Mouse (Mus musculus): ENCODE data around the gene Tbc1d7. TPM values are rescaled to one million over a fixed set of nuclear protein-coding genes. Genes with fewer than 3 reads are reported as not detected.

Tbc1d7 gene
- polyA plus RNA-seq, 1 experiment from 2014 or later: 49.9 TPM

DNA sequence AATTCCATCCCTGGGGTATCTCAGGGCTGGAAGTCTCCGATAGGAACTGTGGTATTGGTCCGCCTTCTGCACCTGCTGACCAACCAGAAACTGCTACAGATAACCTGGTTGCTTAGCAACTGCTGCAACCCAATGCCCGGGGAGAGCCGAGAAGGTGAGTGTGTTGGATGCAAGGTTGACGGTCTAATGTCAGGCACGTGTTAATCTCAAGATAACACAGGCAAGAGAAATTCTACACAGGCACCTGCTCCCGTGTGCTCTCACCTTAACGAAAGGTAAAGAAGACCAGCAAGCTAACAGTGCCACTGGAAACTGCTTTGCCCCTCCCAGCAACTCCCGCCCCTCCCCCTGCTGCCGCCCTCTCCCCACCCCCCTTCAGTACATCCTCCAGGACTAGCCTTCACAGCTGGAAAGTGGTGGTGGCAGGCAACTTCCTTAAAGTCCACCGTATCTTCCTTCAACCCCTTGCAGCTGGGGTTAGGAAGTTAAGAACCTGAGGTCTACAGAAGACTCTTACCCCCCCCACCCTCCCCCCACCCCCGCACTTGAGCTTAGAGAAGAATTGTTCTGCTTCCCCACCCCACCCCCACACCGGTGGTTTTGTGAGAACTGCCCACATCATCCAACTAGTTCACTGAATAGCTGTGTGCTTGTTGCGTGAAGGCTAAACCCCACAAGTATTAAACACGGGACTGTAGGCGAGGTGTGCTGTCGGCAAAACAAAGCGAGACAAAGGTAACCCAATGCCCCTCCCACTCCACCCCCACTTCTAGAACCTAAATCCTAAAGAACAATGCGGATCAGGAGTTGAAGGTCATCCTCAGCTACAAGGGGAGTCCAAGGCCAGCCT lies 44.1 kb upstream of the Tbc1d7 start:
- no peaks in the 10 kb centered on the region for H3K27me3 ChIP-seq (ENCODE audit: insufficient read depth, low read length)
- TF ChIP-seq CTCF (IDR thresholded peaks at IDR 0.05; ENCODE audit: low read depth): no peak
- WGBS: 21% methylated on average over 19 of the region's 19 CpGs
- ATAC-seq (ENCODE audit: insufficient read depth) (no peak), DNase-seq (no peak)
- peak overlapping the region; percentile 67 for H3K27ac ChIP-seq (ENCODE audit: low read depth)
- peaks cover 14% of the 10 kb centered on the region; the same call in 1 of the 2 replicates for H3K4me1 ChIP-seq (ENCODE audit: insufficient read depth)
- H3K4me3 ChIP-seq (ENCODE audit: low read depth, low read length): no peak overlapping the region
- H3K9me3 ChIP-seq (ENCODE audit: low read depth, low read length): no peaks in the 10 kb centered on the region
- peak overlapping the region; percentile 27; the same call in 1 of the 2 replicates for H3K4me2 ChIP-seq
- no peaks in the 10 kb centered on the region for H3K36me3 ChIP-seq (ENCODE audit: insufficient read depth)
- no peak overlapping the region for H3K9ac ChIP-seq

DNA sequence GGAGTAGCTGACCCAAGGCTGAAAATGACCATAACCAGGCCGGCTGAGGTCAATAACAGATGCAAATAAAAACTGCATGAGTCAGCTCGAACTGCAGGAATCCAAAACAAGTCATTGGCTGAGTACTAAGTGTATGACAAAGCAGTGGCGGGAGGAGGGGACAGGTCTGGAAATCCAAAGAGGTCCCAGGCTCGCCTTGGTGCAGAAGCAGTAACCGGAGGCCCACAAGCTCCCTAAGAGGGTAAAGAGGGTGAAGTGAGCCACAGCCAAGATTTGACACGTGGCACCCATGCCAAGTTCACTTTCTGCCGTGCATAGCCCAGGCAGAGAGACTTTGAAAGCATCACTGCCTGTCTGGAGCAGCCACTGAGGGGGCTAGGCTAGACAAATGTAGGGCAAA lies 41.0 kb upstream of the Tbc1d7 start:
- 40% methylated on average over 7 of the region's 7 CpGs for WGBS
- no peak overlapping the region for H3K9ac ChIP-seq
- ATAC-seq (ENCODE audit: insufficient read depth) (no peak), DNase-seq (no peak)
- H3K36me3 ChIP-seq (ENCODE audit: insufficient read depth): no peaks in the 10 kb centered on the region
- H3K4me1 ChIP-seq (ENCODE audit: insufficient read depth): peaks cover 19% of the 10 kb centered on the region; the same call in 1 of the 2 replicates
- no peaks in the 10 kb centered on the region for H3K27me3 ChIP-seq (ENCODE audit: insufficient read depth, low read length)
- H3K9me3 ChIP-seq (ENCODE audit: low read depth, low read length): no peaks in the 10 kb centered on the region
- no peak overlapping the region for H3K4me2 ChIP-seq
- no peak overlapping the region for H3K4me3 ChIP-seq (ENCODE audit: low read depth, low read length)
- no peak for TF ChIP-seq CTCF (IDR thresholded peaks at IDR 0.05; ENCODE audit: low read depth)
- H3K27ac ChIP-seq (ENCODE audit: low read depth): peak overlapping the region; percentile 55; the same call in 1 of the 2 replicates

DNA sequence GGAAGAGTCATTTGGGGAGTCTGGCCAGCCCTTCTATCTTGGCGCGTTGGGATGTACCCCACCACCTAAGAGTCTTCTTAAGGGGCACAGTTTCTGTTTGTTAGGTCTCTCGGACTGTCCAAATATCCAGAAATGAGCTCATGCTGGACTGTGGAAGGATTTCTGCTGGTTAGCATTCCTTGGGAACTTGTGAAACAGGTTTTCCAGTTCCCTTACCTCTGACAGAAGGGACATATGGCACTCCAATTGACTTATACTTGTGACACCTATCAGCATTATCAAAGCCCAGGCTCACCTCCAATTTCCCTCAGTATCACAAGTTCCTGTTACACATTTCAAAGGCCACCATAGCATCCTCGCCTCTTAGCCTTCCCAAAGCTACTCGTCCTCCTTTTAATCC lies 39.7 kb upstream of the Tbc1d7 start:
- Histone ChIP-seq H3K27ac (ENCODE audit: low read depth) (no peak overlapping the region), H3K9me3 (ENCODE audit: low read depth, low read length) (no peaks in the 10 kb centered on the region), H3K36me3 (ENCODE audit: insufficient read depth) (no peaks in the 10 kb centered on the region), H3K4me2 (no peak overlapping the region), H3K4me1 (ENCODE audit: insufficient read depth) (peaks cover 19% of the 10 kb centered on the region; the same call in 1 of the 2 replicates), H3K4me3 (ENCODE audit: low read depth, low read length) (no peak overlapping the region), H3K9ac (no peak overlapping the region), H3K27me3 (ENCODE audit: insufficient read depth, low read length) (no peaks in the 10 kb centered on the region)
- TF ChIP-seq CTCF (IDR thresholded peaks at IDR 0.05; ENCODE audit: low read depth): no peak
- 62% methylated on average over 5 of the region's 5 CpGs for WGBS
- DNase-seq: no peak
- ATAC-seq (ENCODE audit: insufficient read depth): no peak

DNA sequence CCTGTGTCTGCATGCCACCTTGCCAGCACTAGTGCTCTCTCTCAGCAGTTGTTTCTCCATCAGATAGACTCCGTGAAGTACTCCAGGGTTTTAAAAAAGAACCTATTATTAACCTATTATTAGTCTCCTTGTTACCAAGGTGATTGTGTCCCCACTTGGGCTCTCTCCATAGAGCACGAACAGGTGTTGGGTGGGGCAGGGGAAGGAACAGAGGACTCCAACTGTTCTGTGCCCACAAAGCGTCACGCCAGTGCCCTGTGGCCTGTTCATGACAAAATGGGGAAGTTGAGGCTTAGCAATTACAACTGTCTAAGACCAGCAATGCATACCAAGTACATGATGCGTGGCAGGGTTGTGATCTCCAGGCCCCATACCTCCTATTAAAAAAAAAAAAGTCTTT lies 38.3 kb upstream of the Tbc1d7 start:
- 73% methylated on average over 5 of the region's 5 CpGs for WGBS
- no peak overlapping the region for H3K4me2 ChIP-seq
- TF ChIP-seq CTCF (IDR thresholded peaks at IDR 0.05; ENCODE audit: low read depth): no peak
- H3K4me1 ChIP-seq (ENCODE audit: insufficient read depth): peaks cover 19% of the 10 kb centered on the region; the same call in 1 of the 2 replicates
- no peaks in the 10 kb centered on the region for H3K9me3 ChIP-seq (ENCODE audit: low read depth, low read length)
- no peak overlapping the region for H3K9ac ChIP-seq
- no peak overlapping the region for H3K27ac ChIP-seq (ENCODE audit: low read depth)
- DNase-seq (no peak), ATAC-seq (ENCODE audit: insufficient read depth) (no peak)
- no peaks in the 10 kb centered on the region for H3K36me3 ChIP-seq (ENCODE audit: insufficient read depth)
- H3K27me3 ChIP-seq (ENCODE audit: insufficient read depth, low read length): no peaks in the 10 kb centered on the region
- no peak overlapping the region for H3K4me3 ChIP-seq (ENCODE audit: low read depth, low read length)

DNA sequence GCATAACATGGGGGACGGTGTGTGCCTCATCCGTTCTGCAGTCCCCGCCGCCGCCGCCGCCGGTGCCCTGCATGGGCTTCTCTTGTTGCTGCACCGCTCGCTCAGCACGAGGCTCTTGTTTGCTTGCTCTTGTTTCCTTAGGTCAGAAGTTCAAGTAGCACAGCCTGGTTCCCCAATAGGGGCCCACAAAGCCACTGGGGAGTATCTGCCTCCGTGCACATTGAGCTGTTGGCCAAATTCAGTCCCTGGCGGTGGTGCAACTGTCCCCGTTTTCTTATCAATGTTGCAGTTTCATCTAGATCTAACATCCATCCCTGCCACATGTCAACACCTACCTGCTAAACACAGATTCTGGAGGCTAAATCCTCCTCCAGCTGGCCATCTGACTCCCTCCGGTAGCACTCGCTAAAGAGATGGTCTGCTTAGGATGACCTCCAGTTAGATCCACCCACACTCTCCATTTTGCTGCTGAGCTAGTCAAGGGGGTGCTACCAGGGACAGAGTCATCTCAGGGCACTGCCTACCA lies 37.7 kb upstream of the Tbc1d7 start:
- H3K27me3 ChIP-seq (ENCODE audit: insufficient read depth, low read length): no peaks in the 10 kb centered on the region
- H3K36me3 ChIP-seq (ENCODE audit: insufficient read depth): no peaks in the 10 kb centered on the region
- TF ChIP-seq CTCF (IDR thresholded peaks at IDR 0.05; ENCODE audit: low read depth): no peak
- H3K4me1 ChIP-seq (ENCODE audit: insufficient read depth): peaks cover 19% of the 10 kb centered on the region; the same call in 1 of the 2 replicates
- no peaks in the 10 kb centered on the region for H3K9me3 ChIP-seq (ENCODE audit: low read depth, low read length)
- DNase-seq: no peak
- no peak overlapping the region for H3K27ac ChIP-seq (ENCODE audit: low read depth)
- WGBS: 35% methylated on average over 16 of the region's 16 CpGs
- no peak for ATAC-seq (ENCODE audit: insufficient read depth)
- H3K9ac ChIP-seq: no peak overlapping the region
- H3K4me3 ChIP-seq (ENCODE audit: low read depth, low read length): no peak overlapping the region
- H3K4me2 ChIP-seq: no peak overlapping the region

DNA sequence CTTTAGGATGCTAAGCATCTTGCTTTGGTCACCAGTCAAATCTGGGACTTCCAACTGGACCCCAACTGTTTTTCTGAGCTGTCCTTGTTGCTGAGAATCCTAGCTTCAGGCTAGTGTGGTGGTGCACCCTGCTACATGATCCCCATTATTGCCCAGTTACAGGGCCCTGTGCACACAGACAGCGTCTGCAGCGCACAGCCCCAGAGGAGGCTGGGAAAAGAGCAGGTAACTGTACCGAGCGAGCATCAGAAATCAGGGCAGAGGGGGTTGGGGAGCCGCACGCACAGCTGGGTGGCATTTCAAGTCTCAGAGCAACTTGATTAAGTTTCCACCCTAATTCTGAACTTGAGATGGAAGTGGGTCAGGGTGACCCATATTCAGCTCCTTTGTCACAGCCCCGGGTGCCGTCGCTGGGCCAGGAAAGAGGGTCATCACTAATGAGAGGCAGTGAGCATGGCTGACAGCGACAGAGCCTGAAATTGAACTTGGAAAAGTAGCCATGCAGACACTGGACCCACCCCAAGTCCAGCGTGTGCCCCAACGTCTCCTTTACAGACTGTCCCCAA lies 34.9 kb upstream of the Tbc1d7 start:
- Histone ChIP-seq H3K4me3 (ENCODE audit: low read depth, low read length) (no peak overlapping the region), H3K4me2 (no peak overlapping the region), H3K27ac (ENCODE audit: low read depth) (no peak overlapping the region), H3K9ac (no peak overlapping the region), H3K9me3 (ENCODE audit: low read depth, low read length) (no peaks in the 10 kb centered on the region), H3K36me3 (ENCODE audit: insufficient read depth) (no peaks in the 10 kb centered on the region), H3K4me1 (ENCODE audit: insufficient read depth) (peaks cover 16% of the 10 kb centered on the region), H3K27me3 (ENCODE audit: insufficient read depth, low read length) (no peaks in the 10 kb centered on the region)
- no peak for DNase-seq
- 83% methylated on average over 12 of the region's 12 CpGs for WGBS
- TF ChIP-seq CTCF (IDR thresholded peaks at IDR 0.05; ENCODE audit: low read depth): no peak
- no peak for ATAC-seq (ENCODE audit: insufficient read depth)

DNA sequence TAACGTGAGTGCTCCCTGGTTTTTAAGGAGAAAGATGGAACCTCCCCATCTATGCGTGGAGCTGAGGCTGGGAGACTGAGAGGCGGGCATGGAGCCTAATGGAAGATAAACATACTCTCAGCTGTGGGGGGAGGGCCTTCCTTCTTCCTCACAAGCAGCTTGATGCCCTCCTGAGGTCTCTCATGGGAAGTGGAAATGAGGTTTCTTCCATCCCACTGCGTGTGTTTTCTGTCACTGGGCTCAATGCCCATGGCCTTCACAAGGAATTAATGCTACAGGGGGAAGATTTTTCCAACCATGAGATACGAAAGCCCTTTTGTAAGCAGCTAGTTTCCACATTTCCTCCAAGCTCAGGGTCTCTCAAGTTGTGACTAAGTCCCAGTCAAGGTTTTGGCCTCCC lies 32.3 kb upstream of the Tbc1d7 start:
- no peak for TF ChIP-seq CTCF (IDR thresholded peaks at IDR 0.05; ENCODE audit: low read depth)
- Histone ChIP-seq H3K27ac (ENCODE audit: low read depth) (peak overlapping the region; percentile 45; the same call in 1 of the 2 replicates), H3K4me3 (ENCODE audit: low read depth, low read length) (no peak overlapping the region), H3K9ac (no peak overlapping the region), H3K4me2 (no peak overlapping the region), H3K27me3 (ENCODE audit: insufficient read depth, low read length) (no peaks in the 10 kb centered on the region), H3K9me3 (ENCODE audit: low read depth, low read length) (no peaks in the 10 kb centered on the region), H3K4me1 (ENCODE audit: insufficient read depth) (peaks cover 16% of the 10 kb centered on the region), H3K36me3 (ENCODE audit: insufficient read depth) (no peaks in the 10 kb centered on the region)
- DNase-seq (peak; percentile 67), ATAC-seq (ENCODE audit: insufficient read depth) (peak; percentile 52; the same call in 1 of the 2 replicates)
- WGBS: 31% methylated on average over 5 of the region's 5 CpGs

Measured in lung, embryonic 14.5 days (tissue).